Mouse (Mus musculus) hindbrain, embryonic 12.5 days (tissue): ENCODE measurements around the gene Tmem199. TPM values are rescaled to one million over a fixed set of nuclear protein-coding genes. Genes with fewer than 3 reads are reported as not detected.
A peak's percentile ranks its signal among the peaks of the same experiment; 100 is the strongest.

Source experiments
- ATAC-seq: fragments of 200-750 bp; cut with Nextera tagmentation; 2 replicates; pipeline ENCODE4 v1.8.0; 2017; ENCODE audit warnings: moderate TSS enrichment; ENCODE audit not compliant: low FRiP score
- H3K27ac ChIP-seq: fragments of 300-500 bp; sonication (generic); 2 replicates; pipeline ENCODE4 v1.5.1; 2016; ENCODE audit warnings: mild to moderate bottlenecking
- H3K27me3 ChIP-seq: fragments of 300-500 bp; sonication (generic); 2 replicates; pipeline ENCODE4 v1.6.1; 2016; ENCODE audit warnings: mild to moderate bottlenecking
- H3K36me3 ChIP-seq: fragments of 300-500 bp; sonication (generic); 2 replicates; pipeline ENCODE4 v1.6.1; 2016; ENCODE audit warnings: mild to moderate bottlenecking
- H3K4me1 ChIP-seq: fragments of 300-500 bp; sonication (generic); 2 replicates; pipeline ENCODE4 v1.6.1; 2016
- H3K4me2 ChIP-seq: fragments of 300-500 bp; sonication (generic); replicated peaks from 2 replicates; pipeline ENCODE4 v1.6.1; 2016; ENCODE audit warnings: mild to moderate bottlenecking
- H3K4me3 ChIP-seq: fragments of 300-500 bp; sonication (generic); 2 replicates; pipeline ENCODE4 v1.5.1; 2016; ENCODE audit warnings: mild to moderate bottlenecking
- H3K9ac ChIP-seq: fragments of 300-500 bp; sonication (generic); 2 replicates; pipeline ENCODE4 v1.6.1; 2016; ENCODE audit warnings: mild to moderate bottlenecking, moderate library complexity
- H3K9me3 ChIP-seq: fragments of 300-500 bp; sonication (generic); replicated peaks from 2 replicates; pipeline ENCODE4 v1.6.1; 2016; ENCODE audit warnings: mild to moderate bottlenecking
- WGBS: fragments of 180-500 bp; shearing (Covaris S2); methylation state at CpG from one replicate; pipeline ENCODE4 v1.1.7; 2016; 5-methylcytosine and 5-hydroxymethylcytosine counted together
- polyA plus RNA-seq: library from polyadenylated mRNA; unstranded; fragments of >200 nt; fragmentation: Nextera tagmentation; extraction: Ambion mirVana; gene quantifications from 2 replicates; pipeline ENCODE4 v1.2.1, GENCODE M21; 2016

Tmem199 gene
- 75.2 and 81.1 TPM in 2 replicates for polyA plus RNA-seq

- peak within 1 kb of the TSS; percentile 85 for H3K4me2 ChIP-seq
- peak within 1 kb of the TSS; percentile 81 for H3K27ac ChIP-seq
- WGBS, result under 1% methylated on average over 67 of the region's 67 CpGs
- H3K9me3 ChIP-seq, result no peaks in the 10 kb centered on the region
- peaks cover 44% of the 10 kb centered on the region for H3K36me3 ChIP-seq
- peak within 1 kb of the TSS; percentile 75 for H3K4me3 ChIP-seq
- peak within 1 kb of the TSS; percentile 94 for H3K9ac ChIP-seq
- no peaks in the 10 kb centered on the region for H3K27me3 ChIP-seq
- peaks cover 19% of the 10 kb centered on the region for H3K4me1 ChIP-seq
- ATAC-seq, result peak; percentile 95
Observed at GRCm38 (mm10) chr11:78512025-78512957, at the start of gene Tmem199, which contains the start of gene Poldip2. Tmem199 (minus strand) TSS chr11:78512172. Poldip2 (plus strand) TSS chr11:78512193.

- ATAC-seq, result 0 out of 2 replicates have a peak, but pooled peaks have one; percentile 61
- Histone ChIP-seq H3K4me3 (no peak overlapping the region), H3K4me1 (no peaks in the 10 kb centered on the region; the same call in 1 of the 2 replicates), H3K9me3 (no peaks in the 10 kb centered on the region), H3K4me2 (no peak overlapping the region), H3K27me3 (no peaks in the 10 kb centered on the region), H3K36me3 (0 out of 2 replicates have a peak, but pooled peaks cover 6% of the 10 kb centered on the region), H3K9ac (no peak overlapping the region), H3K27ac (no peak overlapping the region)
- 16% methylated on average over 4 of the region's 4 CpGs for WGBS
Observed at GRCm38 (mm10) chr11:78560447-78560846, 48.5 kb upstream of the Tmem199 start.

DNA sequence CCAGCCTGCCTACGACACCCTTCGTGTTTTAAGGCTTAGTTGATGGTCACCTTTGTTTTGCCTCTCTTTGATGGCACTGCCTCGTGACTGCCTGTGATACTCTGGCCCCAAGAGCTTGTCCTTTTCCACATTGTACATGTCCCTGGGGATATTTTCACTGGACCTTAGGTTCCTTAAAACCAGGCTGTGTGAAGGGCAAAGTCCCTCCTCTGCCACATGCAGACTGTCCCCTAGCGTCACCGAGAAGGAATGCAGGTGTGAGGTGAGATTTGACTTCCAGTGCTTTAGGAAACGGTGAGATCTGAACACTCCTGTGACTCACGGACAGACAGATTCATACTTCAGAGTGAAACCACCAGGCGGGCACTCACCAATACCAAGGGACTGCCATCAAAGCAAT is 45.3 kb upstream of the Tmem199 start:
- Histone ChIP-seq H3K9ac (no peak overlapping the region), H3K9me3 (peaks cover 5% of the 10 kb centered on the region; the same call in 1 of the 2 replicates), H3K36me3 (no peaks in the 10 kb centered on the region), H3K27ac (peak overlapping the region; percentile 62; the same call in 1 of the 2 replicates), H3K4me3 (no peak overlapping the region), H3K27me3 (no peaks in the 10 kb centered on the region), H3K4me1 (no peaks in the 10 kb centered on the region; the same call in 1 of the 2 replicates), H3K4me2 (no peak overlapping the region)
- no peak for ATAC-seq
- 54% methylated on average over 8 of the region's 8 CpGs for WGBS

GRCm38 (mm10) chr11:78556070-78556469 is 44.1 kb upstream of the Tmem199 start:
- Histone ChIP-seq H3K4me2 (no peak overlapping the region), H3K9me3 (peaks cover 5% of the 10 kb centered on the region; the same call in 1 of the 2 replicates), H3K36me3 (no peaks in the 10 kb centered on the region), H3K9ac (no peak overlapping the region), H3K4me3 (no peak overlapping the region), H3K4me1 (peaks cover 2% of the 10 kb centered on the region), H3K27ac (no peak overlapping the region), H3K27me3 (no peaks in the 10 kb centered on the region)
- WGBS, result 85% methylated on average over 4 of the region's 4 CpGs
- ATAC-seq, result no peak

DNA sequence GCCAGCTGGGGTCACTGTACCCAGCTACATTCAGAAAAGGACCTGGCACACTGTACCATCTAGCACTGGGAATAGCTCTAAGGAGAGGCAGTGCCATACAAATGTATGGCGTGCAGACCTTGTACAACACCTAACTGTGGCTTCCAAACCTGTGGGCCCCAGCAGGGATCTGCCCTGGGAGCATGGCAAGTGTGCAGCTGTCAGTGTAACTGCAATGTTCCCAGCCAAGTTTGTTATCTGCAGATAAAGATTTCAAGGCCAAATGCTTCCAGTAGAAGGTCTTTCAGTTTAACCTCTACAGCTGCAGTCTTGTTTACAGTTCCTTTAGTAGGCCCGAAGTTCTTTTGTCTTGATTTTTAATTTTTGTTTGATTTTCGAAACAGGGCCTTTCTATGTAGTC is 43.7 kb upstream of the Tmem199 start:
- Histone ChIP-seq H3K4me3 (no peak overlapping the region), H3K27ac (no peak overlapping the region), H3K27me3 (no peaks in the 10 kb centered on the region), H3K9ac (no peak overlapping the region), H3K4me1 (peaks cover 3% of the 10 kb centered on the region), H3K9me3 (peaks cover 5% of the 10 kb centered on the region; the same call in 1 of the 2 replicates), H3K4me2 (no peak overlapping the region), H3K36me3 (no peaks in the 10 kb centered on the region)
- no peak for ATAC-seq
- 82% methylated on average over 3 of the region's 3 CpGs for WGBS

DNA sequence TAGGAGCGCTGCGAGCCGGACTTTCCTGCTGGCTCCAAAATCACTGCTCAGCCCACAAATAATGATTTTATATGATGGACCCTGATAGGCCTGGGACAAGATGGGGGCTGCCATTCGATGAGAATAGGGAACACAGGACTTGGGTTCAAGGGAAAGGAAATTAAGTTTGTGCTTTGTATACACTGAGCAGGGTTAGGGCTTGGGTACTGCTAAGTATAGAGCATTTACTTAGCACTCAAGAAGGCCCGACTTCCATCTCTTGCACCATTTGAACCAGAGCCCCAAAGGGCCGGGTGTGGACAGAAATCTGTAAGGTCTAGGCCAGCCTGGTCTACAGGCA is 39.1 kb upstream of the Tmem199 start:
- WGBS, result 38% methylated on average over 6 of the region's 6 CpGs
- Histone ChIP-seq H3K4me2 (peak overlapping the region; percentile 79), H3K27ac (peak overlapping the region; percentile 81), H3K27me3 (no peaks in the 10 kb centered on the region), H3K9me3 (peaks cover 5% of the 10 kb centered on the region; the same call in 1 of the 2 replicates), H3K36me3 (no peaks in the 10 kb centered on the region), H3K4me3 (peak overlapping the region; percentile 56), H3K4me1 (peaks cover 24% of the 10 kb centered on the region), H3K9ac (peak overlapping the region; percentile 53)
- ATAC-seq, result peak; percentile 58

GRCm38 (mm10) chr11:78550168-78551058 is 38.4 kb upstream of the Tmem199 start, which contains the start of gene Tmem97:
Tmem97 (minus strand) TSS chr11:78550777.
- WGBS, result under 1% methylated on average over 60 of the region's 60 CpGs
- ATAC-seq, result peak; percentile 100
- H3K27ac ChIP-seq, result peak within 1 kb of the TSS; percentile 81

DNA sequence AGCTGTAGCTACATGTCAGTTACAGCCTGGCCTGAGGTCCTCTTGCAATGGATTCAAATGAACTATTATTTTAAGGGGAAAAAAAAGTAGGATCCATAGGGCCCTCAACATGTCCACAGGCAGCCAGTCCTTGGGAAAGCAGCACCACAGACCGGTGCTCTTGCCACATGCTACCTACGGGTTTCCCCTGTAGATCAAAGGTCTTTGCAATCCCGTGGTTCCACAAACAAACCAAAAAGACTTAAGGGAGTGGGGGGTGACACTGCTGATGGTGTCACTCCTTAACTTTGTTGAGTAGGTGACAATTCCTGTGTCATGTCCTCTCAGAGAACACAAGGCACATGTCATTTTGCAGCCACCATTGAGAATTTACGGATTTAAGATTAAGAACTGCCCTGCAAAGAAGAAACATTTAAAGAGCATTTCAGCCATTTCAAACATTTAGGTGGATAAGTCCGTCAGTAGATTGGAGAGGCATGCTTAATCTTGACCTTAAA is 37.6 kb upstream of the Tmem199 start:
- Histone ChIP-seq H3K4me3 (peak overlapping the region; percentile 56), H3K4me2 (peak overlapping the region; percentile 79), H3K9me3 (peaks cover 5% of the 10 kb centered on the region; the same call in 1 of the 2 replicates), H3K9ac (peak overlapping the region; percentile 65; the same call in 1 of the 2 replicates), H3K36me3 (peaks cover 4% of the 10 kb centered on the region; the same call in 1 of the 2 replicates), H3K27me3 (no peaks in the 10 kb centered on the region), H3K4me1 (peaks cover 24% of the 10 kb centered on the region), H3K27ac (no peak overlapping the region)
- ATAC-seq, result no peak
- 21% methylated on average over 5 of the region's 5 CpGs for WGBS

More at GRCm38 (mm10) chr11:78550168-78551058, 38.4 kb upstream of the Tmem199 start, which contains the start of gene Tmem97:
- Histone ChIP-seq H3K27me3 (no peaks in the 10 kb centered on the region), H3K9ac (peak within 1 kb of the TSS; percentile 65), H3K4me3 (peak within 1 kb of the TSS; percentile 56), H3K36me3 (peaks cover 3% of the 10 kb centered on the region; the same call in 1 of the 2 replicates), H3K4me2 (peak within 1 kb of the TSS; percentile 79), H3K4me1 (peaks cover 24% of the 10 kb centered on the region), H3K9me3 (peaks cover 5% of the 10 kb centered on the region; the same call in 1 of the 2 replicates)

GRCm38 (mm10) chr11:78547718-78548460 is 35.9 kb upstream of the Tmem199 start:
- peaks cover 16% of the 10 kb centered on the region for H3K36me3 ChIP-seq

DNA sequence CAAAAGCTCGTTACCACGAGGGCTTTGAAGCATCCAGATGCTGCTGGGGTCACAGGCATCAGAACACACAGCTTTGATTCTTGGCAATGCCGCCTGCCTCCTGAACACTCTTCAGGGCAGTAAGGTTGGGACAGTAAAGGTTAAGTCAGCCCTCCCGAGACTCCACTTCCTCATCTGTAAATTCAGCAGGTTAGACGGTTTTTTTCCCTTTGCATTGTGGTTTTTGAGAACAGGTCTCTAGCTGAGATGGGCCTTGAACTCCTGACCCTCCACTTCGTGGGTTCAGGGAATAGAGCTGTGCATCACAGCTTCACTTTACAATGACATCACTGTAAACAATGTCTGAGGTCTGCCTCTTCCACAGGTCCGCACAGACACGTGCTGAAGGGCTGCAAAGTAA is 33.2 kb upstream of the Tmem199 start:
- Histone ChIP-seq H3K4me3 (no peak overlapping the region), H3K4me1 (peaks cover 21% of the 10 kb centered on the region), H3K4me2 (no peak overlapping the region), H3K27ac (no peak overlapping the region), H3K36me3 (peaks cover 37% of the 10 kb centered on the region), H3K9ac (no peak overlapping the region), H3K27me3 (no peaks in the 10 kb centered on the region), H3K9me3 (no peaks in the 10 kb centered on the region)
- WGBS, result 74% methylated on average over 8 of the region's 8 CpGs
- ATAC-seq, result no peak

More at GRCm38 (mm10) chr11:78547718-78548460, 35.9 kb upstream of the Tmem199 start:
- Histone ChIP-seq H3K4me3 (no peak overlapping the region), H3K27me3 (no peaks in the 10 kb centered on the region), H3K4me1 (peaks cover 24% of the 10 kb centered on the region), H3K27ac (0 out of 2 replicates have a peak overlapping the region, but pooled peaks have one; percentile 4), H3K9me3 (no peaks in the 10 kb centered on the region), H3K9ac (no peak overlapping the region), H3K4me2 (no peak overlapping the region; the same call in 1 of the 2 replicates)
- WGBS, result 94% methylated on average over 2 of the region's 2 CpGs
- no peak for ATAC-seq
